Mouse (Mus musculus): ENCODE data around the gene Plg. TPM values are rescaled to one million over a fixed set of nuclear protein-coding genes. Genes with fewer than 3 reads are reported as not detected.

Gene Plg
- total and polyA plus RNA-seq, 3 experiments = 0.04 TPM; not detected in 2

DNA sequence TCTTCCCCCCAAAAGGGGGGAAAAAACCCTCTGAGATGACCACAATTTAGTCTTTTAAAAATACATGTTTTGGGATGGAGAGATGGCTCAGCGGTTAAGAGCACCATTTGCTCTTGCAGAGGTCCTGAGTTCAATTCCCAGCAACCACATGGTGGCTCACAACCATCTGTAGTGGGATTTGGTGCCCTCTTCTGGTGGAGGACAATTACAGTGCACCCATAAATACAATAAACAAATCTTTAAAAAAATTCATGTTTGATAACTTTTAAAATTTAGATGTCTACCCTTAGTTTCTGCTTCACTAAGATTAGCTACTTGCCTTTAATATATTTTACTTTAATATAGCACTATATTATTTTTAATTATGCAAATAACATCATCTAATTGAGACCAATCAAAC is 43.7 kb downstream of the Plg start:
- H3K4me3 ChIP-seq = no peak overlapping the region
- whole genome bisulfite sequencing = 88% methylated on average over 1 of the region's 1 CpGs
- intact Hi-C loops (cut with DNase I) = no loop called here
- no peaks in the 10 kb centered on the region for H3K36me3 ChIP-seq (ENCODE audit: control insufficient read depth, insufficient read depth, low read length)
- no peaks in the 10 kb centered on the region for H3K79me2 ChIP-seq (replicated peaks; ENCODE audit: control insufficient read depth, insufficient read depth, low read length)
- TF ChIP-seq EP300 (IDR thresholded peaks at IDR 0.05; ENCODE audit: insufficient read depth, low read depth, low read length) (no peak), CTCF (IDR thresholded peaks at IDR 0.05) (peak; percentile 42)
- no peak for DNase-seq
- H3K9ac ChIP-seq (ENCODE audit: low read depth, low read length) = no peak overlapping the region
- H3K27ac ChIP-seq = no peak overlapping the region
- H3K4me1 ChIP-seq (ENCODE audit: control insufficient read depth, insufficient read depth, low read length) = peaks cover 4% of the 10 kb centered on the region; the same call in 1 of the 2 replicates
- H3K27me3 ChIP-seq (ENCODE audit: control insufficient read depth, insufficient read depth, low read length) = no peaks in the 10 kb centered on the region

DNA sequence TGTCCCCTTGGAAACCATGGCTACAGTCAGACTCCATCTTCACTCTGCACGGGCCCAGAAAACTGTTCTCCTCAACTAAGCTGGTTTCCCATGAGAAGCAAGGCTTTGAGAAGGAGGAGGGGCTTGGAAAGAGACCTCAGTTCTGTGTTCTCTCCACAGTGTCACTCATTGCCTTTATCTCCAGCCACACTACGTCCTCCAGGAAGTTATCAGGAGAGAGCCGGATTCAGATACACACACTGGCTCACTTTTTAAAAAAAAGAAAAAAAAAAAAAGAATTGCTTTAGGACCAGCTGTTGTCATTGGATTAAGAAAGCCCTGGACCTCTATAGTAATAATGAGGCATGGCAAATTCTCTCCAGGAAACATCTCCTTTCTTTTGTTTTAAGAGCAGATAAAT is 48.7 kb downstream of the Plg start:
- TF ChIP-seq POLR2A (IDR thresholded peaks at IDR 0.05; ENCODE audit: insufficient read depth, low read depth, low read length) (no peak), EP300 (IDR thresholded peaks at IDR 0.05; ENCODE audit: insufficient read depth, low read depth, low read length) (no peak), CTCF (IDR thresholded peaks at IDR 0.05) (no peak)
- Histone ChIP-seq H3K4me1 (ENCODE audit: control insufficient read depth, insufficient read depth, low read length) (no peaks in the 10 kb centered on the region), H3K27me3 (ENCODE audit: control insufficient read depth, insufficient read depth, low read length) (no peaks in the 10 kb centered on the region), H3K4me3 (no peak overlapping the region), H3K79me2 (replicated peaks; ENCODE audit: control insufficient read depth, insufficient read depth, low read length) (no peaks in the 10 kb centered on the region), H3K36me3 (ENCODE audit: control insufficient read depth, insufficient read depth, low read length) (no peaks in the 10 kb centered on the region), H3K9ac (ENCODE audit: low read depth, low read length) (no peak overlapping the region), H3K27ac (no peak overlapping the region)
- intact Hi-C loops (cut with DNase I) = no loop called here
- WGBS = 1% methylated on average over 3 of the region's 3 CpGs
- no peak for DNase-seq

DNA sequence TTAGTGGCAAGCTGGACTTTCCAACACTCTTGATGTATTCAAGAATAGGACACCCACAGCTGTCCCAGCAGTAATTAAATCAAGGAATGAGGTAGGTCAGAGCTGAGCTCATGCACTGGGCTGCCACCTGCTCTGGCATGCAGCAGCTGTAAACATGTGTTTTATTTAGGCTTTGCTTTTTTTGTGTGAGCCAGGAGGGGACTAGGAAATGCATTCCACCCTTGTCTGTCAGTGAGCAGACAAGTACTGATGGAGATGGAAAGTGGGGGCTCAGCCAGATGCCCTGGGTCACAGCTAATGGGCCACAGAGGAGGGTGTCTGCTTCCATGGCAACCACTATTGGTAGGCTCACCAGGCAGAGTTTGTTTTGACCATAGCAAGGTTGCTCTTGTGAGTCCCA is 50.0 kb downstream of the Plg start:
- H3K27ac ChIP-seq = no peak overlapping the region
- TF ChIP-seq POLR2A (IDR thresholded peaks at IDR 0.05; ENCODE audit: insufficient read depth, low read depth, low read length) = no peak
- TF ChIP-seq EP300 (IDR thresholded peaks at IDR 0.05; ENCODE audit: insufficient read depth, low read depth, low read length) = no peak
- no peaks in the 10 kb centered on the region for H3K4me1 ChIP-seq (ENCODE audit: control insufficient read depth, insufficient read depth, low read length)
- H3K79me2 ChIP-seq (replicated peaks; ENCODE audit: control insufficient read depth, insufficient read depth, low read length) = no peaks in the 10 kb centered on the region
- no peak overlapping the region for H3K4me3 ChIP-seq
- no peak overlapping the region for H3K9ac ChIP-seq (ENCODE audit: low read depth, low read length)
- intact Hi-C loops (cut with DNase I) = no loop called here
- no peaks in the 10 kb centered on the region for H3K36me3 ChIP-seq (ENCODE audit: control insufficient read depth, insufficient read depth, low read length)
- no peaks in the 10 kb centered on the region for H3K27me3 ChIP-seq (ENCODE audit: control insufficient read depth, insufficient read depth, low read length)
- no peak for DNase-seq

DNA sequence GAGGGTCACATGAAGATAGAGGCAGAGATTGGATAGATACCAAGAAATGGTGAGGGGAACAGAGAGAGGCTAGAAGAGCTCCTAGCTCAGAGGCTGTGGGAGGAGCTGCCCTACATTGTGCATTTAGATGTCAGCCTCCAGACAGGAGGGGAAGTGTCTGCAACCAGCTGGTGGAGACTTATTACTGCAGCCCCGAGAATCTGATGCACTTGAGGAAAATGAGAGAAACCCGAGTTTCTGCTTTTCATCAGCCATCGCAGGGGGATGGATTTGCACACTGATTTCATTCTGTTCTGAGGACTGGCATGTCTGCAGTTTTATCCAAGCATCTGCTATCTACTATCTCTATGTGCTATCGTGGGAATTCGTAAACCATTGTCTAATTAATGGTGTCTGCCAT is 53.3 kb downstream of the Plg start:
- 63% methylated on average over 5 of the region's 5 CpGs for WGBS
- intact Hi-C loops (cut with DNase I) = no loop called here
- no peaks in the 10 kb centered on the region for H3K27me3 ChIP-seq (ENCODE audit: control insufficient read depth, insufficient read depth, low read length)
- H3K79me2 ChIP-seq (replicated peaks; ENCODE audit: control insufficient read depth, insufficient read depth, low read length) = no peaks in the 10 kb centered on the region
- DNase-seq = no peak
- no peak overlapping the region for H3K4me3 ChIP-seq
- no peak overlapping the region for H3K9ac ChIP-seq (ENCODE audit: low read depth, low read length)
- H3K4me1 ChIP-seq (ENCODE audit: control insufficient read depth, insufficient read depth, low read length) = no peaks in the 10 kb centered on the region
- TF ChIP-seq EP300 (IDR thresholded peaks at IDR 0.05; ENCODE audit: insufficient read depth, low read depth, low read length) (no peak), POLR2A (IDR thresholded peaks at IDR 0.05; ENCODE audit: insufficient read depth, low read depth, low read length) (no peak), CTCF (IDR thresholded peaks at IDR 0.05) (no peak)
- H3K27ac ChIP-seq = no peak overlapping the region
- no peaks in the 10 kb centered on the region for H3K36me3 ChIP-seq (ENCODE audit: control insufficient read depth, insufficient read depth, low read length)

DNA sequence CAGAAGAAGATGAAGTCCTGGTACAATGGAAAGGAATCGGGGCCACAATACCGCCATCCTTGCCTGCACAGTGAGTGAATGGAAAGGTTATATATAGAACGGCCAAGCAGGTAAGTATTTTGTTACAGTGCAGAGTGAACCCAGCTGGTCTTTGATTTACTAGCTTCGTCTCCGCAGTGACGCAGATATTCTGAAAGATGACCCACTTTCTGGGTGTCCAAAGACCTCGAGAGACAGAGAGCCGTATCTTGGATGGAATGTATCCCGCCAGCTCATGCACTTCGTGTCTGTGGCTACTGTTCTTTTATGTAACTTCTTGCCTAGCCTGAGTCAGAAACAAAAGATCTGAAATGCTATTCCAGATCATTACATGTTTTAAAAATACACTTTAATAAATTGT is 59.4 kb downstream of the Plg start:
- Histone ChIP-seq H3K36me3 (ENCODE audit: control insufficient read depth, insufficient read depth, low read length) (no peaks in the 10 kb centered on the region), H3K4me3 (no peak overlapping the region), H3K9ac (ENCODE audit: low read depth, low read length) (no peak overlapping the region), H3K79me2 (replicated peaks; ENCODE audit: control insufficient read depth, insufficient read depth, low read length) (no peaks in the 10 kb centered on the region), H3K4me1 (ENCODE audit: control insufficient read depth, insufficient read depth, low read length) (no peaks in the 10 kb centered on the region), H3K27ac (no peak overlapping the region), H3K27me3 (ENCODE audit: control insufficient read depth, insufficient read depth, low read length) (no peaks in the 10 kb centered on the region)
- intact Hi-C loops (cut with DNase I) = no loop called here
- 79% methylated on average over 10 of the region's 10 CpGs for WGBS
- TF ChIP-seq EP300 (IDR thresholded peaks at IDR 0.05; ENCODE audit: insufficient read depth, low read depth, low read length) (no peak), POLR2A (IDR thresholded peaks at IDR 0.05; ENCODE audit: insufficient read depth, low read depth, low read length) (no peak), CTCF (IDR thresholded peaks at IDR 0.05) (no peak)
- no peak for DNase-seq

DNA sequence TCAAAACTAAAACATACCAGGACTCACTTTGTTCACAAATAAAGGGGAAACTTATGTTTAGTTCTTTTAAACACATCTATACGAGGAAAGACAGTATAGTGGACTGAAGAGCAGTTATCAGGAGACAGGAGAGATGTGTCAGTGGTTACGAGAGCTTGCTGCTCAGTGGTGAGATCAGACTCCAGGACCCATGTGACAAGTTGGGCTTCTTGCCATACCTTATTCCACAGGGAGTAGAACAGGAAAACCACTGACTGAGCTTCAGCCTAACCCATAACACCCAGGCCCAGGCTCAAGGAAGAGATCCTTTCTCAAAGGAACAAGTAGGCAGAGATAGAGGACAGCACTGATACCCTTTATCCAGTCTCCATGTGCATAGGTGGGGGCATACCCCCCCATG is 66.2 kb downstream of the Plg start:
- TF ChIP-seq CTCF (IDR thresholded peaks at IDR 0.05) (no peak), POLR2A (IDR thresholded peaks at IDR 0.05; ENCODE audit: insufficient read depth, low read depth, low read length) (no peak), EP300 (IDR thresholded peaks at IDR 0.05; ENCODE audit: insufficient read depth, low read depth, low read length) (no peak)
- no peak overlapping the region for H3K27ac ChIP-seq
- DNase-seq = peak in 1 of 2 experiments; percentile 35
- H3K79me2 ChIP-seq (replicated peaks; ENCODE audit: control insufficient read depth, insufficient read depth, low read length) = no peaks in the 10 kb centered on the region
- WGBS = 31% methylated on average over 2 of the region's 2 CpGs
- intact Hi-C loops (cut with DNase I) = no loop called here
- H3K27me3 ChIP-seq (ENCODE audit: control insufficient read depth, insufficient read depth, low read length) = no peaks in the 10 kb centered on the region
- no peak overlapping the region for H3K4me3 ChIP-seq
- no peaks in the 10 kb centered on the region for H3K4me1 ChIP-seq (ENCODE audit: control insufficient read depth, insufficient read depth, low read length)
- H3K36me3 ChIP-seq (ENCODE audit: control insufficient read depth, insufficient read depth, low read length) = no peaks in the 10 kb centered on the region
- H3K9ac ChIP-seq (ENCODE audit: low read depth, low read length) = no peak overlapping the region

Data from heart, adult 2 months (tissue).